Mouse (Mus musculus): ENCODE results near the gene Jade1.

DNA sequence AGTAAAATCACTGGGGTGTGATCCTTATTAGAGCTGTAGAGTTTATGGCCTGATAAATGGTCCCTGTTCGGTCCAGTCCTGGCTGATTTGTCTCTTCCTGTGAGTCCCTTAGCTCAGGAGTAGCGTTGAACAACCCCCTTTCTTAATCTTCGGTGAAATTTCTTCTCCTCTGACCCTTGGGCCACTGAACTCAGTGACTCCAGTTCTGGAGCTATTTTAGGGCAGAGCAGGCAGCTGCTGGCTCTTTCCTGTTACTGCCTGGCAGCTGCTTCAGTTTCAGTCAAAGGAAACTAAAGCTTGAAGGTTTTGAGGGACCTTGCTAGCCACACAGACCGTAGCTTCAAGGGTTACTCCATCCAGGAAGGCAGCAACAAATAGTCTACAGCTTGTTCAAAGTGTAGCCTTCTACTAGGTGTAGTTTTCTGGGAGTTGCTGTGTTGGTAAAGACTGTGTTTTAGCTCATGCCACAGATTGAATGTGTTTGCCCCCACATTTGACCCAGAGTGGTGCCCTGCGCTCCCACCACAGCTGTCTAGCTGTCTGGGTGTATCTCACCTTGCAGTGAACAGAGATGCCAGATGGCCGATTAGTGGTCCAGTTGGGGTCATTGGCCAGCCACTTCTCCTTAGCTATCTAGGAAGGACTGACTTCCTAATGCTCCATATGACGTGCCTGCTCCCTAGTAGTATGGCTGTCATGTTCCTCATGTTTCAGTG, 19.3 kb downstream of the Jade1 start:
- TF ChIP-seq CTCF (IDR thresholded peaks at IDR 0.05; ENCODE audit: borderline replicate concordance, insufficient read depth, low read length): no peak
- TF ChIP-seq POLR2A (IDR thresholded peaks at IDR 0.05; ENCODE audit: low read depth, low read length): no peak
